Mouse (Mus musculus) C2C12 (cell line): ENCODE data around the gene Rarb.

Experiments used
- CTCF ChIP-seq: IDR thresholded peaks from one replicate; pipeline ENCODE4 v1.5.1; 2011; ENCODE audit not compliant: control insufficient read depth, insufficient read depth, insufficient read length
- USF1 ChIP-seq: IDR thresholded peaks from one replicate; pipeline ENCODE4 v1.6.1; 2011; ENCODE audit warnings: low read depth, mild to moderate bottlenecking, control low read depth, moderate library complexity

DNA sequence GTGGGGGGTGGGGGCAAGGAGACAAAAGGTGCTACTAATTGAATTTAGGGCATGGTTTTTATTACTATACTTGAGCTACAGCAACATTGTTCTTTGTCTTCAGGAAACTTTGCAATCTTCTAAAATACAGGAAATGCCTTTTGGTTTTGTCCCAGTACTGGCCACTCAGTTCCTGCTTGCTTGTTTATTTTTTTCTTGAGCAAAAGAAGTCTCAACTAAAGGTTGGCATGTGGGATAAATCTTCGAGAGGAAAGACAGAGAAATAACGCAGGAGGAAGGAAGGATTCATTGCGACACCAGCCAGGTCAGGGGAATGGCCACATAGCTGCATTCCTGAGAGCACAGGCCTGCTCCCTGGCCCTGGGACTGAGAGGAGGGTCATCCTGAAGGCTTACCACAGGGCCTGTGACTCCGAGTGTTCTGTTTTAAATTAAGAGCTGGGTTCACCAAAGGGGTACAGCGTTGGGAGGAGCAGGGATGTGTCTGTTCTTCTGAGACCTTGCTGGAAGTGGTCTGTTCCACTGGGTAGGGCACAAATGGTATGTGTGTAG is 215.8 kb downstream of the Rarb start:
- no peak for TF ChIP-seq CTCF
- no peak for TF ChIP-seq USF1
